Mouse (Mus musculus): ENCODE data around the gene Ap1m2.

DNA sequence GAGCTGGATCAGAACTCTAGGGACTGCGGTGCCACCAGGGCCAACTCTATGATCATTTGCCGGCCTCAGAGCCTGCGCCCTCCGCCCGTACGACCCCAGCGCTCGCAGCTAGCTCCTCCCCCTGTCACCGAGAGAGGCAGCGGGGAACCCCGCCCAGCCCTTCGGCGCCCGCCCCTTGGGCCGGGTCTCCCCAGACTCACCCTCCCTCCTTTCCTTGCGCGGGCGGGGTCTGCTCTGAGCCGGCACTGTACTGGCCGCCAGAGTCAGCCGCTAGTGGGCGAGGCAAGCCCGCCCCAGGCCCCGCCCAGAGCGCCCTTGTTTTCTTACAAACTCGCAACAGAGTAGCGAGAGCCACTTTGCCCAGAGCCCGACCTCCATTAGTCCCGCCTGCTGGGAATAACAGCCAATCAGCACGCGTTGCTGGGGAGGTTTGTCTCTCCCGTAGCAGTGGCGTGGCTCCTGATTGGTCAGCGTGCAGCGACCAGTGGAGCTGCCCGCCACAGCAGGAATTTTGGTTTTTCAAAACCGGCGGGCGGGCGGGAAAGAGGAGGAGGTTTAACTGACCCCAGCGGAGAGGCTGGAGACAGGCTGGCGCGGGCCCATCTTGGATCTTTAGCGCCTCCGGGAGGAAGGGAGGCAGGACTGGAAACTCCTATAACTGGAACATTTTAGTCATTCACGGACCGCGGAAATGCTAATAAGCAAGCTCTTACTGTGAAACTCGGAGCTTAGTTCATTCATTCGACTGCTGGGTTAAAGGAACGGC, 20.9 kb downstream of the Ap1m2 start, which contains the start of gene Cdkn2d:
- TF ChIP-seq CTCF (conservative IDR thresholded peaks at IDR 0.05; ENCODE audit: low read length) (no peak), POU5F1 (IDR thresholded peaks at IDR 0.05; ENCODE audit: borderline replicate concordance, low read length) (no peak)

All from E14TG2a.4 (cell line).